Mouse (Mus musculus): Measurements from ENCODE around the gene Ubap2l. TPM values are rescaled to one million over a fixed set of nuclear protein-coding genes. Genes with fewer than 3 reads are reported as not detected.

Ubap2l gene
- polyA plus RNA-seq, 1 experiment from 2014 or later = 146 TPM

GRCm38 (mm10) chr3:90084790-90085189 is 32.4 kb upstream of the Ubap2l start:
- peaks cover 50% of the 10 kb centered on the region for H3K4me1 ChIP-seq (ENCODE audit: control insufficient read depth, insufficient read depth, low read length)
- ATAC-seq (replicated peaks; ENCODE audit: extremely low read depth, insufficient read depth, low FRiP score) = no peak
- no peak overlapping the region for H3K4me3 ChIP-seq (ENCODE audit: low read length)
- H3K4me2 ChIP-seq (ENCODE audit: low read depth, low read length) = peak overlapping the region; percentile 4; the same call in 1 of the 2 replicates
- WGBS = 49% methylated on average over 4 of the region's 4 CpGs
- no peak overlapping the region for H3K9ac ChIP-seq (ENCODE audit: low read length)
- H3K9me3 ChIP-seq (replicated peaks; ENCODE audit: control insufficient read depth, low read length) = no peaks in the 10 kb centered on the region
- H3K27ac ChIP-seq (ENCODE audit: low read length) = peak overlapping the region; percentile 25; the same call in 1 of the 2 replicates
- H3K36me3 ChIP-seq (ENCODE audit: control insufficient read depth, insufficient read depth) = peaks cover 29% of the 10 kb centered on the region
- no peaks in the 10 kb centered on the region for H3K27me3 ChIP-seq (ENCODE audit: control insufficient read depth, insufficient read depth, low read length)

- Histone ChIP-seq H3K4me2 (ENCODE audit: low read depth, low read length) (peak overlapping the region; percentile 86), H3K27ac (ENCODE audit: low read length) (peak overlapping the region; percentile 74), H3K9me3 (replicated peaks; ENCODE audit: control insufficient read depth, low read length) (no peaks in the 10 kb centered on the region), H3K4me1 (ENCODE audit: control insufficient read depth, insufficient read depth, low read length) (peaks cover 53% of the 10 kb centered on the region), H3K9ac (ENCODE audit: low read length) (no peak overlapping the region; the same call in 1 of the 2 replicates), H3K36me3 (ENCODE audit: control insufficient read depth, insufficient read depth) (peaks cover 19% of the 10 kb centered on the region), H3K4me3 (ENCODE audit: low read length) (no peak overlapping the region), H3K27me3 (ENCODE audit: control insufficient read depth, insufficient read depth, low read length) (no peaks in the 10 kb centered on the region)
- 41% methylated on average over 3 of the region's 3 CpGs for WGBS
- no peak for ATAC-seq (replicated peaks; ENCODE audit: extremely low read depth, insufficient read depth, low FRiP score)
These were observed 31.4 kb upstream of the Ubap2l start for GRCm38 (mm10) chr3:90083698-90084324.

GRCm38 (mm10) chr3:90083034-90083433 is 30.6 kb upstream of the Ubap2l start:
- H3K9ac ChIP-seq (ENCODE audit: low read length) = peak overlapping the region; percentile 18
- 27% methylated on average over 5 of the region's 5 CpGs for WGBS
- no peak for ATAC-seq (replicated peaks; ENCODE audit: extremely low read depth, insufficient read depth, low FRiP score)
- H3K4me2 ChIP-seq (ENCODE audit: low read depth, low read length) = peak overlapping the region; percentile 86
- H3K27me3 ChIP-seq (ENCODE audit: control insufficient read depth, insufficient read depth, low read length) = no peaks in the 10 kb centered on the region
- peak overlapping the region; percentile 17 for H3K4me3 ChIP-seq (ENCODE audit: low read length)
- H3K27ac ChIP-seq (ENCODE audit: low read length) = peak overlapping the region; percentile 74
- peaks cover 11% of the 10 kb centered on the region for H3K36me3 ChIP-seq (ENCODE audit: control insufficient read depth, insufficient read depth)
- no peaks in the 10 kb centered on the region for H3K9me3 ChIP-seq (replicated peaks; ENCODE audit: control insufficient read depth, low read length)
- peaks cover 57% of the 10 kb centered on the region for H3K4me1 ChIP-seq (ENCODE audit: control insufficient read depth, insufficient read depth, low read length)

DNA sequence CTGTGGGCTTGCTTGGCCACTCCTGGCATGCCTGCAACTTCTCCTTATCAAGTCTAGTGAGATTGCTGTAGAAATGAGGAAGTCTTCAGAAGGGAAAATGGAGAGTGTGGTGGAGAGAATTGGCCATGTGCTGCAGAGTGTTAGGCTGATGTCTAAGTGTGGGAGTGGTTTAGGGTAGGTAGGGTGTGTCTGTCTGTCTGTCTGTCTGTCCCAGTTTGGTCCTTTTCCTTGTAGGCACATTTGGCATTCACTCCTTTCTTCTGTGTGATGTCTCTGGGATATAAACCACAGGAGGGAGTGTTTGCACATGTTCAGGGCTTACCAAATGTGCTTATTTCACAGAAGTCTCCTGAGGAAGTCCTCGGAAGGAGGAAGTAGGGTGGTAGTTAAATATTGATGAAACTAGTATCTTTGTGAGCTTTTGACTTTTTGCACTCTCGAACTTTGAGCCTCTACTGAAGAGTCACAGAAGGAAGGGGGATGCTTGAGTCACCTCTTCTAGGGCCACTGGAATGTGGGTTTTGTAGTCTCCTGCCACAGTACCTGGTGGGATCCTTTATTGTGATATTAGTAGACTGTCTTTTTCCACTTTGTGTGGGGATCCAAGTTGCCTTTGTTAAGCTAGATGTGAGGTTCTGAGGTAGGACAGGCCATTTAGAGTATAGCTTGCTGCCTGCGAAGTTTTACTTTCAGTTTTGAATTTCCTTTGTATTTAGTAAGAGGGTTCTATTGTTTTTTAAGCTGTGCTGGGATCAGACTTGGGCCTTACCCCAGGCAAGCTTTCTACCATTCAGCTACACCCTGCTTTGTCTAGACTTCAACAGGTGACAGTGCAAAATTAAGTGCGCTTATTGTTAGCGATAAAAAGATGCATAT is 29.2 kb upstream of the Ubap2l start:
- ATAC-seq (replicated peaks; ENCODE audit: extremely low read depth, insufficient read depth, low FRiP score) = no peak
- Histone ChIP-seq H3K36me3 (ENCODE audit: control insufficient read depth, insufficient read depth) (no peaks in the 10 kb centered on the region; the same call in 1 of the 2 replicates), H3K27me3 (ENCODE audit: control insufficient read depth, insufficient read depth, low read length) (no peaks in the 10 kb centered on the region), H3K4me1 (ENCODE audit: control insufficient read depth, insufficient read depth, low read length) (peaks cover 61% of the 10 kb centered on the region), H3K27ac (ENCODE audit: low read length) (peak overlapping the region; percentile 74), H3K9ac (ENCODE audit: low read length) (peak overlapping the region; percentile 59), H3K4me3 (ENCODE audit: low read length) (peak overlapping the region; percentile 96), H3K4me2 (ENCODE audit: low read depth, low read length) (peak overlapping the region; percentile 86), H3K9me3 (replicated peaks; ENCODE audit: control insufficient read depth, low read length) (no peaks in the 10 kb centered on the region)
- 60% methylated on average over 5 of the region's 5 CpGs for WGBS

DNA sequence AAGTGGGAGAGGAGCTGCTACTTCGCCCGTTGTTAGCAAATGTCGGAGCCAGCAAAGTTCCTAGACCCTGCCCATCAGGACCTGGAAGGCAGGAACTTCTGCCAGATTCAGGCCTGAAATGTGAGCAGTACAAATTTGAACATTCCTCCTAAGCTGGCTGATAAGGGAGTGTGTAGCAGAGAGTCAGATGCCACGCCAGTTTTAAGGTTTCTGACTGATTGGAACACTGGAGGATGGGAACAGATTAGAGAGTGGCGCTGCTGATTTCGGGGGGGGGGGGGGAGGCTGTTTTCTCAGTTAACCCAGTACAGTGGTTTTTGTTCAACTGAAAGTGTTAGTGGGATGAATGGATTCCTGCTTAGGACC is 28.1 kb upstream of the Ubap2l start:
- WGBS = 0% methylated on average over 6 of the region's 6 CpGs

GRCm38 (mm10) chr3:90079763-90080497 is 27.5 kb upstream of the Ubap2l start:
- peak; percentile 61 for ATAC-seq (replicated peaks; ENCODE audit: extremely low read depth, insufficient read depth, low FRiP score)
- H3K27ac ChIP-seq (ENCODE audit: low read length) = peak overlapping the region; percentile 99
- peak overlapping the region; percentile 86 for H3K4me2 ChIP-seq (ENCODE audit: low read depth, low read length)
- H3K36me3 ChIP-seq (ENCODE audit: control insufficient read depth, insufficient read depth) = no peaks in the 10 kb centered on the region
- H3K27me3 ChIP-seq (ENCODE audit: control insufficient read depth, insufficient read depth, low read length) = no peaks in the 10 kb centered on the region
- H3K4me1 ChIP-seq (ENCODE audit: control insufficient read depth, insufficient read depth, low read length) = peaks cover 52% of the 10 kb centered on the region
- no peaks in the 10 kb centered on the region for H3K9me3 ChIP-seq (replicated peaks; ENCODE audit: control insufficient read depth, low read length)
- peak overlapping the region; percentile 96 for H3K4me3 ChIP-seq (ENCODE audit: low read length)
- WGBS = under 1% methylated on average over 53 of the region's 53 CpGs
- H3K9ac ChIP-seq (ENCODE audit: low read length) = peak overlapping the region; percentile 94

More for the DNA sequence above, 28.1 kb upstream of the Ubap2l start:
- ATAC-seq (replicated peaks; ENCODE audit: extremely low read depth, insufficient read depth, low FRiP score) = no peak
- Histone ChIP-seq H3K27me3 (ENCODE audit: control insufficient read depth, insufficient read depth, low read length) (no peaks in the 10 kb centered on the region), H3K9me3 (replicated peaks; ENCODE audit: control insufficient read depth, low read length) (no peaks in the 10 kb centered on the region), H3K9ac (ENCODE audit: low read length) (peak overlapping the region; percentile 94), H3K36me3 (ENCODE audit: control insufficient read depth, insufficient read depth) (no peaks in the 10 kb centered on the region), H3K4me2 (ENCODE audit: low read depth, low read length) (peak overlapping the region; percentile 86), H3K27ac (ENCODE audit: low read length) (peak overlapping the region; percentile 99), H3K4me3 (ENCODE audit: low read length) (peak overlapping the region; percentile 96), H3K4me1 (ENCODE audit: control insufficient read depth, insufficient read depth, low read length) (peaks cover 58% of the 10 kb centered on the region)

DNA sequence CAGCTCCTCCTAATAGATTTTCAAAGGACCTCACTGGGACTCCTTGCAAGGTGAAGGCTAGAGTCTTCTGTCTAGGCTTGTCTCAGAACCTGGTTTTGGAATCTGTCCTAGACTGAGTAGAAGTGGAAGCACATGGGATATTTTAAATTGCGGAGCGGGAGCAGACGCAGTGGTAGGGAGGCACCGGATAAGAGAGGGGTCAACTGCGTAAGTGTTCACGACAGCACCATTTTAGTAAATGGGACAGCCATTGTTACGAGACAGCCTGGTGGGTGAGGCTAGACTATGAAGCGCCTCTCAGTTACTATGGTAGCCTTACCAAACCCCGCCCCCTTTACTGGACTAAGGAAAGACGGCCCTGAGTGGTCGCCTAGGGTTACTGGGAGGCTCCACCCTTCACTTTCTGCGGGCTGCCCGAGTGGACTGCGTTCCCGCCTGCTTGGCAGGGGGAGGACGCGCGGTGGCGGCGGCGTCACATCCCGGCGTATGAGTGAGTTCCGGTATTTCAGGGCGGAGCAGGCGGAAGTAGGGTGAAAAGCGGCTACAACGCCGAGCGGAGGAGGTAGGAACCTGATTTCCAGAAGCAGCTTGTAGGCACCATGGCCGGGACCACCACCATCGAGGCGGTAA is 26.8 kb upstream of the Ubap2l start:
- ATAC-seq (replicated peaks; ENCODE audit: extremely low read depth, insufficient read depth, low FRiP score) = peak; percentile 91
- H3K9ac ChIP-seq (ENCODE audit: low read length) = peak overlapping the region; percentile 94
- peak overlapping the region; percentile 99 for H3K27ac ChIP-seq (ENCODE audit: low read length)
- H3K4me1 ChIP-seq (ENCODE audit: control insufficient read depth, insufficient read depth, low read length) = peaks cover 45% of the 10 kb centered on the region
- H3K4me2 ChIP-seq (ENCODE audit: low read depth, low read length) = peak overlapping the region; percentile 86
- under 1% methylated on average over 33 of the region's 33 CpGs for WGBS
- no peaks in the 10 kb centered on the region for H3K9me3 ChIP-seq (replicated peaks; ENCODE audit: control insufficient read depth, low read length)
- H3K4me3 ChIP-seq (ENCODE audit: low read length) = peak overlapping the region; percentile 96
- H3K27me3 ChIP-seq (ENCODE audit: control insufficient read depth, insufficient read depth, low read length) = no peaks in the 10 kb centered on the region
- no peaks in the 10 kb centered on the region for H3K36me3 ChIP-seq (ENCODE audit: control insufficient read depth, insufficient read depth)

DNA sequence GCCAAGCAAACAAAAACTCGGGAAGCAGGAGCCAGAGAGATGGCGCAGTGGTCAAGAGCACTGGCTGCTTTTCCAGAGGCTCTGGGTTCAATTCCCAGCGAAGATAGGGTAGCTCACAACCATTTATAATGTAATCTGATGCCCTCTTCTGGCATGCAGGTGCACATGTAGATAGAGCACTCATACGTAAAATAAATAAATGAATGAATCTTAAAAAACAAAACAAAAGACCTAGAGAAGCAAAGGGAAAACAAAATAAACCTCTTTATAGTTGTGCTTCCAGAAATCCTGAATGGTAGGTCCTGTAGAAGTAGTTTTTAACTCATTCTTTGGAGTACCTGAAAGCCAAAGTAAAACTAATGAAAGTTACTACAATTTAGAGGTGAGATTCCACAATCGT is 25.8 kb upstream of the Ubap2l start:
- no peak for ATAC-seq (replicated peaks; ENCODE audit: extremely low read depth, insufficient read depth, low FRiP score)
- Histone ChIP-seq H3K9ac (ENCODE audit: low read length) (no peak overlapping the region), H3K4me3 (ENCODE audit: low read length) (no peak overlapping the region), H3K4me2 (ENCODE audit: low read depth, low read length) (no peak overlapping the region), H3K36me3 (ENCODE audit: control insufficient read depth, insufficient read depth) (no peaks in the 10 kb centered on the region), H3K27ac (ENCODE audit: low read length) (no peak overlapping the region), H3K27me3 (ENCODE audit: control insufficient read depth, insufficient read depth, low read length) (no peaks in the 10 kb centered on the region), H3K9me3 (replicated peaks; ENCODE audit: control insufficient read depth, low read length) (no peaks in the 10 kb centered on the region), H3K4me1 (ENCODE audit: control insufficient read depth, insufficient read depth, low read length) (peaks cover 35% of the 10 kb centered on the region)
- 46% methylated on average over 5 of the region's 5 CpGs for WGBS
